Mouse (Mus musculus) liver, embryonic 12.5 days (tissue): ENCODE results near the gene Scgb1b11. TPM values are rescaled to one million over a fixed set of nuclear protein-coding genes. Genes with fewer than 3 reads are reported as not detected.
"Not testable (repeated sequence)": the region's sequence is repeated elsewhere in the genome, so short reads cannot be mapped to it uniquely, and the experiment has no call there.

Source experiments
- ATAC-seq: fragments of 200-750 bp; cut with Nextera tagmentation; 2 replicates; pipeline ENCODE4 v1.8.0; 2017; ENCODE audit warnings: moderate number of reproducible peaks, mild to moderate bottlenecking, moderate library complexity
- H3K27ac ChIP-seq: fragments of 300-500 bp; sonication (generic); 2 replicates; pipeline ENCODE4 v1.5.1; 2016; ENCODE audit warnings: mild to moderate bottlenecking
- H3K27me3 ChIP-seq: fragments of 300-500 bp; sonication (generic); replicated peaks from 2 replicates; pipeline ENCODE4 v1.6.1; 2016; ENCODE audit warnings: mild to moderate bottlenecking, moderate library complexity
- H3K36me3 ChIP-seq: fragments of 300-500 bp; sonication (generic); 2 replicates; pipeline ENCODE4 v1.6.1; 2016; ENCODE audit warnings: mild to moderate bottlenecking, moderate library complexity
- H3K4me1 ChIP-seq: fragments of 300-500 bp; sonication (generic); 2 replicates; pipeline ENCODE4 v1.6.1; 2016
- H3K4me2 ChIP-seq: fragments of 300-500 bp; sonication (generic); 2 replicates; pipeline ENCODE4 v1.6.1; 2016; ENCODE audit warnings: mild to moderate bottlenecking, moderate library complexity
- H3K4me3 ChIP-seq: fragments of 300-500 bp; sonication (generic); 2 replicates; pipeline ENCODE4 v1.5.1; 2016; ENCODE audit warnings: mild to moderate bottlenecking, moderate library complexity
- H3K9ac ChIP-seq: fragments of 300-500 bp; sonication (generic); 2 replicates; pipeline ENCODE4 v1.6.1; 2016; ENCODE audit warnings: mild to moderate bottlenecking, moderate library complexity
- H3K9me3 ChIP-seq: fragments of 300-500 bp; sonication (generic); replicated peaks from 2 replicates; pipeline ENCODE4 v1.6.1; 2016; ENCODE audit warnings: mild to moderate bottlenecking, moderate library complexity
- WGBS: fragments of 180-500 bp; shearing (Covaris S2); methylation state at CpG from one replicate; pipeline ENCODE4 v1.1.7; 2016; ENCODE audit not compliant: insufficient replicate concordance; 5-methylcytosine and 5-hydroxymethylcytosine counted together
- polyA plus RNA-seq: library from polyadenylated mRNA; unstranded; fragments of >200 nt; fragmentation: Nextera tagmentation; extraction: Ambion mirVana; gene quantifications from 2 replicates; pipeline ENCODE4 v1.2.1, GENCODE M21; 2016

Gene Scgb1b11
- polyA plus RNA-seq = not detected in 2 replicates

GRCm38 (mm10) chr7:32222540-32222939, at the start of gene Scgb1b11:
TSS of gene Scgb1b11 (plus strand) at chr7:32222840.
- not testable (repeated sequence) for H3K4me2 ChIP-seq, H3K4me1 ChIP-seq, H3K9ac ChIP-seq, ATAC-seq, H3K4me3 ChIP-seq, H3K27ac ChIP-seq, H3K27me3 ChIP-seq, H3K9me3 ChIP-seq, H3K36me3 ChIP-seq
- no CpG with 5 or more reads among the region's 2 CpGs for WGBS

GRCm38 (mm10) chr7:32211045-32211444, 11.6 kb upstream of the Scgb1b11 start, which contains the start of gene Scgb2b11:
TSS of gene Scgb2b11 (minus strand) at chr7:32211145.
- H3K27me3 ChIP-seq, H3K9ac ChIP-seq, H3K9me3 ChIP-seq, H3K4me1 ChIP-seq, H3K27ac ChIP-seq, ATAC-seq, H3K36me3 ChIP-seq, H3K4me2 ChIP-seq, H3K4me3 ChIP-seq: not testable (repeated sequence)
- 61% methylated on average over 2 of the region's 2 CpGs for WGBS

Other genes with a start within 250 kb of the Scgb1b11 start
- not detected in 2 replicates for gene Scgb1b10, start 122.0 kb upstream of the Scgb1b11 start, polyA plus RNA-seq
- not detected in 2 replicates for gene Scgb2b11, start 11.7 kb upstream of the Scgb1b11 start, polyA plus RNA-seq
- not detected in 2 replicates for gene Scgb2b12, start 104.4 kb downstream of the Scgb1b11 start, polyA plus RNA-seq
- not detected in 2 replicates for gene Scgb1b12, start 111.3 kb downstream of the Scgb1b11 start, polyA plus RNA-seq
- gene Scgb1b29, start 218.7 kb downstream of the Scgb1b11 start, polyA plus RNA-seq = not detected in 2 replicates